In the genomic region with DNA sequence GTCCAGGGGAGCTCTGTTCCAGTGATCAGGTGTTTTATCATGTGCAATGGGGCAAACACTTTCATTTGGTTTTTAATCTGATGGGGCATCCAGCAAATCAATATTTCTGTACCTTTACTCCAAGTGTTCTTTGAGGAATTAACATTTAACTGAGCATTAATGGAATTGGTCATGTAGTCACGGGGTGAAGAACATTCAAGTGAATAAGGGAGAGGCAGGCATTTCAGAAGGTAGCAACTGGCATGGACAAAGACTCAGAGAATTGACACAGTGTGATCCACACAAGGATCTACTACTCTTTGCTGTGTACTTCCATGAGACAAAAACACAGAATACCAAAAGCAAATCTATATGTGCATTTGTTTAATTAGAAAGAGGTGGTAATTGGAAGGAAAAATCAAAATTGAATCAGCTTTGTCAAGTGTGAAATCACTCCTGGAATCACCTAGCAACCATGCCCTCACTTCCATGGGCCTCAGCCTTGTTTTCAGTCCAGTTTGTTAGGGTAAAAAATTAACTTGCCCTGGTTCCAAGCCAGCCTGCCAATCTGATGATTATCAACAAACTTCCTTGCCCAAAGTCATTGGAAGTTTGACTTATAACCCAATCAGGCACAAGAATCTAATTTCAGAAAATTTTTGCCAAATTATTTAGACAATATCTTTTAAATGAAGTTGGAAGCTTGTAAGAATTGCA, we compare ENCODE assay signal across 22 mouse cellular contexts.
DNase-seq lines count a peak whose midpoint lies in the region; ATAC-seq and TF ChIP-seq lines count a peak whose summit lies in the region.
"Had no signal": no experiment of that assay in that cellular context is flagged by ENCODE, and none has a peak within 500 bp of the region (broad histone marks: within the 10 kb centered on the region; RNA-seq: fewer than 3 reads in every experiment).

No protein-coding gene starts in this region.

- no peak for TF ChIP-seq POLR2A in myocyte (IDR thresholded peaks at IDR 0.05; ENCODE audit: insufficient read length, low read depth)

- no peak overlapping the region for H3K9ac ChIP-seq in kidney, embryonic 14.5 days (ENCODE audit: low read depth, low read length)
- H3K9ac ChIP-seq: embryonic facial prominence, embryonic 13.5 days; forebrain, embryonic 12.5 days; hindbrain, embryonic 12.5 days had no signal

- no peaks in the 10 kb centered on the region for H3K27me3 ChIP-seq in kidney, embryonic 14.5 days (ENCODE audit: control insufficient read depth, insufficient read depth, low read length)
- H3K27me3 ChIP-seq in myocyte (ENCODE audit: control insufficient read depth, insufficient read depth, insufficient read length): no peaks in the 10 kb centered on the region
- H3K27me3 ChIP-seq: embryonic facial prominence, embryonic 13.5 days; forebrain, embryonic 12.5 days; hindbrain, embryonic 12.5 days had no signal

- H3K79me2 ChIP-seq in myocyte (ENCODE audit: control insufficient read depth, insufficient read depth): no peaks in the 10 kb centered on the region

- ATAC-seq in kidney, embryonic 14.5 days (ENCODE audit: low FRiP score, low TSS enrichment): no peak; the same call in 1 of the 2 replicates
- ATAC-seq: activated CD4-positive, CD25-positive, alpha-beta regulatory T cell, adult 4 months; hindbrain, embryonic 16.5 days had no signal

- H3K27ac ChIP-seq in kidney, embryonic 14.5 days (ENCODE audit: low read depth, low read length): no peak overlapping the region
- H3K27ac ChIP-seq: embryonic facial prominence, embryonic 13.5 days; forebrain, embryonic 12.5 days; gastrocnemius, adult 2 months; heart, embryonic 10.5 days; hindbrain, embryonic 12.5 days had no signal

- no peaks in the 10 kb centered on the region for H3K4me1 ChIP-seq in kidney, embryonic 14.5 days (ENCODE audit: control insufficient read depth, insufficient read depth, low read length)
- H3K4me1 ChIP-seq: embryonic facial prominence, embryonic 13.5 days; forebrain, embryonic 12.5 days; heart, embryonic 10.5 days; hindbrain, embryonic 12.5 days had no signal

- no peak overlapping the region for H3K4me3 ChIP-seq in kidney, embryonic 14.5 days (ENCODE audit: low read length)
- no peak overlapping the region for H3K4me3 ChIP-seq in myocyte
- H3K4me3 ChIP-seq: embryonic facial prominence, embryonic 13.5 days; forebrain, embryonic 12.5 days; gastrocnemius, adult 2 months; heart, embryonic 10.5 days; hindbrain, embryonic 12.5 days had no signal

- no peak overlapping the region for H3ac ChIP-seq in myocyte (ENCODE audit: control insufficient read depth, insufficient read length)

- no peaks in the 10 kb centered on the region for H3K9me3 ChIP-seq in kidney, embryonic 14.5 days (ENCODE audit: control insufficient read depth, low read length)
- H3K9me3 ChIP-seq: embryonic facial prominence, embryonic 13.5 days; forebrain, embryonic 12.5 days; heart, embryonic 10.5 days; hindbrain, embryonic 12.5 days had no signal

- H3K36me3 ChIP-seq in kidney, embryonic 14.5 days (ENCODE audit: control insufficient read depth, insufficient read depth, low read length): no peaks in the 10 kb centered on the region
- no peaks in the 10 kb centered on the region for H3K36me3 ChIP-seq in myocyte (ENCODE audit: control insufficient read depth, insufficient read depth)
- H3K36me3 ChIP-seq: embryonic facial prominence, embryonic 13.5 days; forebrain, embryonic 12.5 days; heart, embryonic 10.5 days; hindbrain, embryonic 12.5 days had no signal

- DNase-seq in kidney, adult 11 months: peak; percentile 33
- DNase-seq in kidney, adult 8-10 months: peak; percentile 49 to 56
- peak; percentile 7 for DNase-seq in kidney, postnatal 10 days
- no peak for DNase-seq in lung, adult 18-20 months
- DNase-seq in cerebellum, adult 9-11 months: no peak
- no peak for DNase-seq in gastrocnemius, postnatal 10 days
- DNase-seq: adrenal gland, postnatal 14 days; cerebellum, adult 18-20 months; cerebellum, postnatal 14 days; gastrocnemius, adult 2 months; gastrocnemius, postnatal 36 days; heart, adult 18-20 months; heart, postnatal 10 days; heart, postnatal 4 days had no signal

- H3K4me2 ChIP-seq in kidney, embryonic 14.5 days (replicated peaks; ENCODE audit: low read depth, low read length): no peak overlapping the region
- H3K4me2 ChIP-seq in myocyte (ENCODE audit: low read depth): peak overlapping the region; percentile 4
- H3K4me2 ChIP-seq: embryonic facial prominence, embryonic 13.5 days; forebrain, embryonic 12.5 days; hindbrain, embryonic 12.5 days had no signal

- WGBS in kidney, embryonic 14.5 days: 72% methylated on average over 1 of the region's 1 CpGs

TF ChIP-seq in myocyte, 11 proteins besides CTCF, POLR2A, EP300 and RAD21:
- TF ChIP-seq MYOG (IDR thresholded peaks at IDR 0.05; ENCODE audit: control insufficient read depth in 1 of 3, insufficient read depth in 1 of 3, insufficient read length in 2 of 3, low read depth in 2 of 3): no peak
- no peak for TF ChIP-seq MYOD1 (IDR thresholded peaks at IDR 0.05; ENCODE audit: control insufficient read depth in 1 of 3, insufficient read length in 2 of 3, low read depth in 2 of 3)
- no peak for TF ChIP-seq SRF (IDR thresholded peaks at IDR 0.05; ENCODE audit: control insufficient read depth, insufficient read length, low read depth)
- TF ChIP-seq POLR2AphosphoS2 (IDR thresholded peaks at IDR 0.05; ENCODE audit: insufficient read length, low read depth): no peak
- TF ChIP-seq TCF12 (IDR thresholded peaks at IDR 0.05; ENCODE audit: insufficient read depth, poor library complexity, severe bottlenecking): no peak
- TF ChIP-seq TCF3 (IDR thresholded peaks at IDR 0.05; ENCODE audit: insufficient read length, low read depth): no peak
- no peak for TF ChIP-seq REST (IDR thresholded peaks at IDR 0.05; ENCODE audit: insufficient read depth, insufficient read length)
- no peak for TF ChIP-seq E2F4 (IDR thresholded peaks at IDR 0.05; ENCODE audit: insufficient read depth)
- no peak for TF ChIP-seq MAX (IDR thresholded peaks at IDR 0.05; ENCODE audit: low read depth)
- no peak for TF ChIP-seq CEBPB (IDR thresholded peaks at IDR 0.05; ENCODE audit: insufficient read depth, poor library complexity, severe bottlenecking)
- no peak for TF ChIP-seq USF1 (IDR thresholded peaks at IDR 0.05; ENCODE audit: low read depth)

Comparison
In these comparisons a context has a peak if more than half of its experiments do, and no peak if none do; other contexts are left out.
1. DNase-seq: peak in kidney, adult 11 months (single experiment), kidney, adult 8-10 months (2 of 2) and kidney, postnatal 10 days (single experiment); none in lung, adult 18-20 months (0 of 2), cerebellum, adult 9-11 months (single experiment) and gastrocnemius, postnatal 10 days (single experiment).